Mouse (Mus musculus) testis, adult 2 months (tissue): ENCODE results near the gene Mylip.

Experiments used
- CTCF ChIP-seq: fragments of 200-500 bp; IDR thresholded peaks from 2 replicates; pipeline ENCODE4 v1.5.1; 2012; ENCODE audit warnings: low read depth, mild to moderate bottlenecking, inconsistent platforms, low read length, moderate library complexity; ENCODE audit not compliant: control insufficient read depth, insufficient read depth, insufficient replicate concordance
- POLR2A ChIP-seq: fragments of 200-500 bp; IDR thresholded peaks from 2 replicates; pipeline ENCODE4 v1.6.1; 2012; ENCODE audit warnings: low read depth, mild to moderate bottlenecking, inconsistent platforms, low read length, moderate library complexity; ENCODE audit not compliant: control insufficient read depth

DNA sequence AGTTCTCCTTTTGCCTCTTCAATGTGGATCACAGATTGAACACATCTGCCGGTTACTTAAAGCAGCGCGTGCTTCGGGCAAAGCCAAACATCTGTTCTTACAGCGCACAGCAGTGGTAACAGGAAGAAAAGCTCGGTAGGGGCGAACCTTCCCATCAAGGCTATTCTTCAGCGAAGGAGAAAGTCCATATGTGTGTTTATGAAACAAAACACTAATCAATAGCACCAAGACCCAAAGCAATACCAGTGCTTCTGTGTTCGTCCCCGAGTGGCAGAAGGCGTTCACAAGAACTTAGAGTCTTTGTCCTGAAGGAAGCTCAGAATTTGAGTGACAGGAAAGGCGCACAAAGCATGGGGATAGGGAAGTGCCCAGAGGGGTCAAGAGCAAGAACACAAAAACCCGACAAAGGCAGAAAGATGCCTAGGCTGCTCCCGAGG is 27.1 kb downstream of the Mylip start:
- TF ChIP-seq CTCF (no peak), POLR2A (no peak)
